Mouse (Mus musculus): ENCODE data around the gene Ceacam16. TPM values are rescaled to one million over a fixed set of nuclear protein-coding genes. Genes with fewer than 3 reads are reported as not detected.

Ceacam16 gene
- polyA plus RNA-seq, 1 experiment from 2014 or later: not detected

GRCm38 (mm10) chr7:19816224-19816771 lies 44.8 kb downstream of the Ceacam16 start:
- H3K4me3 ChIP-seq (ENCODE audit: low read depth, low read length): peak overlapping the region; percentile 33
- peaks cover 6% of the 10 kb centered on the region; the same call in 1 of the 2 replicates for H3K27me3 ChIP-seq (ENCODE audit: insufficient read depth, low read length)
- under 1% methylated on average over 28 of the region's 28 CpGs for WGBS
- H3K4me2 ChIP-seq: peak overlapping the region; percentile 67
- H3K27ac ChIP-seq (ENCODE audit: low read depth): peak overlapping the region; percentile 83
- H3K9ac ChIP-seq: peak overlapping the region; percentile 27
- H3K4me1 ChIP-seq (ENCODE audit: insufficient read depth): peaks cover 18% of the 10 kb centered on the region
- no peak for TF ChIP-seq CTCF (IDR thresholded peaks at IDR 0.05; ENCODE audit: low read depth)
- no peaks in the 10 kb centered on the region for H3K36me3 ChIP-seq (ENCODE audit: insufficient read depth)
- ATAC-seq (ENCODE audit: insufficient read depth) (peak; percentile 70), DNase-seq (peak; percentile 84)
- H3K9me3 ChIP-seq (ENCODE audit: low read depth, low read length): no peaks in the 10 kb centered on the region

DNA sequence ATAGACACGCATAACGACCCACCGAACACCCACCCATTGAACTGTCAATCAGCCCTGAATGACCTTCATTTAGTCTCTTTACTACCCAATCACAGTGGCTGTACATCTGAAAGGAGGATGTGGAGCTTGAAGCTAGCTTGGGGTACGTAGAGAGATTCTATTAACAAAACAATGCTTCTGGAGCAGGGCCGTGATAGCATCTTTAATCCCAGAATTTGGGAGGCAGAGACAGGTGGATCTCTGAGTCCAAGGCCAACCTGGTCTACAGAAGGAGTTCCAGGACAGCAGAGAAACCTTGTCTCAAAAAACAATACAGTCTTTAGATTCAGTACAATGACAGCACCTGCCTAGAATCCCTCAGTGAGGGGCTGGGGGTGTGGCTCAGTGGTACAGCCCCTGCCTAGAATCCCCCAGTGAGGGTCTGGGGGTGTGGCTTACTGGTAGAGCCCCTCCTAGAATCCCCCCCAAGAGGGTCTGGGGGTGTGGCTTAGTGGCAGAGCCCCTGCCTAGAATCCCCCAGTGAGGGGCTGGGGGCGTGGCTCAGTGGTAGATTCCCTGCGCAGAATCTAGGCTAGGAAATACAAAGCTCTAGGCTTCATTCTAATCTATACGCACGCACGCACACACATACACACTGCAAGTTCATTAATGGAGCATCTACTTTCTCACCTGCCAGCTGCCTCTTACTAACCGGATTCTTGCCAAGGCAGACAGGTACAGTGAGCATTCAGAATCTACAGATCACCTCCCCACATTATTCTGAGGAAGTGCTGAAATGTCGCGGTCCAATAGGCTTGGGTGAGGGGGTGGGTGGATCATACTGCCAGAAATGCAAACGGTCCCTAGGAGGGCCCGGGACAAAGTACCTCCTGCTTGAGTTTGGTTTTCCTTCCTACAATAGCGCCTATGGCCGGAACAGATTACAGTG lies 45.5 kb downstream of the Ceacam16 start:
- Histone ChIP-seq H3K9ac (peak overlapping the region; percentile 27), H3K4me3 (ENCODE audit: low read depth, low read length) (peak overlapping the region; percentile 33), H3K4me2 (peak overlapping the region; percentile 67), H3K36me3 (ENCODE audit: insufficient read depth) (no peaks in the 10 kb centered on the region), H3K4me1 (ENCODE audit: insufficient read depth) (peaks cover 21% of the 10 kb centered on the region), H3K27ac (ENCODE audit: low read depth) (peak overlapping the region; percentile 83), H3K9me3 (ENCODE audit: low read depth, low read length) (no peaks in the 10 kb centered on the region), H3K27me3 (ENCODE audit: insufficient read depth, low read length) (peaks cover 10% of the 10 kb centered on the region; the same call in 1 of the 2 replicates)
- ATAC-seq (ENCODE audit: insufficient read depth) (peak; percentile 9; the same call in 1 of the 2 replicates), DNase-seq (no peak)
- TF ChIP-seq CTCF (IDR thresholded peaks at IDR 0.05; ENCODE audit: low read depth): no peak
- WGBS: 31% methylated on average over 17 of the region's 17 CpGs

DNA sequence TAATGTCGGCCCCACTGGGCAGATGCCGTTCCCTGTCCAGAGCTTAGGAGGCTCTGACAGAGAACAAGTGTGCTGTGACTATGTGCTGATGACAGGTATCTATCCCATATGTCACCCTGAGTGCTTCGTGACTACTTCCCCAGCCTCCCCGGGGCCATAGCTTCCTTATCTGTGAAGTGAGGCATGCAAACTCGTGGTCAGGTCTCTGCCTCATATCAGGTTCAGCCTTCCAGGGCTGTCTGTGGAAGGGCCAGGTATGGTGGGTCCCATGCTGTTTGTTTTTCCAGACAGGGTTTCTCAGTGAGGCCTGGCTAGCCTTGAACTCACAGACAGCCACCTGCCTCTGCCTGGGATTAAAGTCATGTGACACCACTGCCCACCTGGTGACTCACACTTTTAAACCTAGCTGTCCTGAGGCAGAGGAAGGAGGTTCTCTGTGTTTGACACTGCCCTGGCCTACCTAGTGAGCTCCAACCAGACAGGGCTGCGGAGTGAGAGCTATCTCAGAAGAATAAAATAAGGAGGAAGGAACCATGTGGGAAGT lies 47.4 kb downstream of the Ceacam16 start:
- no peak for TF ChIP-seq CTCF (IDR thresholded peaks at IDR 0.05; ENCODE audit: low read depth)
- Histone ChIP-seq H3K4me2 (no peak overlapping the region), H3K27ac (ENCODE audit: low read depth) (no peak overlapping the region), H3K9me3 (ENCODE audit: low read depth, low read length) (no peaks in the 10 kb centered on the region), H3K4me3 (ENCODE audit: low read depth, low read length) (no peak overlapping the region), H3K9ac (no peak overlapping the region), H3K36me3 (ENCODE audit: insufficient read depth) (no peaks in the 10 kb centered on the region), H3K27me3 (ENCODE audit: insufficient read depth, low read length) (peaks cover 26% of the 10 kb centered on the region; the same call in 1 of the 2 replicates), H3K4me1 (ENCODE audit: insufficient read depth) (peaks cover 21% of the 10 kb centered on the region)
- no peak for DNase-seq
- ATAC-seq (ENCODE audit: insufficient read depth): no peak
- 62% methylated on average over 6 of the region's 6 CpGs for WGBS

GRCm38 (mm10) chr7:19813161-19813560 lies 47.9 kb downstream of the Ceacam16 start:
- peaks cover 18% of the 10 kb centered on the region for H3K4me1 ChIP-seq (ENCODE audit: insufficient read depth)
- no peak overlapping the region for H3K9ac ChIP-seq
- no peaks in the 10 kb centered on the region for H3K9me3 ChIP-seq (ENCODE audit: low read depth, low read length)
- peaks cover 29% of the 10 kb centered on the region; the same call in 1 of the 2 replicates for H3K27me3 ChIP-seq (ENCODE audit: insufficient read depth, low read length)
- H3K4me3 ChIP-seq (ENCODE audit: low read depth, low read length): no peak overlapping the region
- DNase-seq (no peak), ATAC-seq (ENCODE audit: insufficient read depth) (no peak)
- H3K4me2 ChIP-seq: no peak overlapping the region
- no peaks in the 10 kb centered on the region for H3K36me3 ChIP-seq (ENCODE audit: insufficient read depth)
- TF ChIP-seq CTCF (IDR thresholded peaks at IDR 0.05; ENCODE audit: low read depth): no peak
- H3K27ac ChIP-seq (ENCODE audit: low read depth): no peak overlapping the region
- 77% methylated on average over 4 of the region's 4 CpGs for WGBS

GRCm38 (mm10) chr7:19811114-19811513 lies 50.0 kb downstream of the Ceacam16 start:
- no peak for TF ChIP-seq CTCF (IDR thresholded peaks at IDR 0.05; ENCODE audit: low read depth)
- Histone ChIP-seq H3K4me3 (ENCODE audit: low read depth, low read length) (no peak overlapping the region), H3K4me1 (ENCODE audit: insufficient read depth) (0 out of 2 replicates have a peak, but pooled peaks cover 3% of the 10 kb centered on the region), H3K9me3 (ENCODE audit: low read depth, low read length) (no peaks in the 10 kb centered on the region), H3K27me3 (ENCODE audit: insufficient read depth, low read length) (peaks cover 29% of the 10 kb centered on the region; the same call in 1 of the 2 replicates), H3K4me2 (peak overlapping the region; percentile 44), H3K27ac (ENCODE audit: low read depth) (no peak overlapping the region), H3K36me3 (ENCODE audit: insufficient read depth) (no peaks in the 10 kb centered on the region), H3K9ac (no peak overlapping the region)
- WGBS: 5% methylated on average over 22 of the region's 22 CpGs
- ATAC-seq (ENCODE audit: insufficient read depth) (peak; percentile 45; the same call in 1 of the 2 replicates), DNase-seq (peak; percentile 71)

GRCm38 (mm10) chr7:19809369-19809768 lies 51.7 kb downstream of the Ceacam16 start:
- ATAC-seq (ENCODE audit: insufficient read depth) (peak; percentile 47; the same call in 1 of the 2 replicates), DNase-seq (peak; percentile 46)
- 0 out of 2 replicates have a peak overlapping the region, but pooled peaks have one; percentile 9 for H3K9ac ChIP-seq
- no peak for TF ChIP-seq CTCF (IDR thresholded peaks at IDR 0.05; ENCODE audit: low read depth)
- H3K4me2 ChIP-seq: peak overlapping the region; percentile 49; the same call in 1 of the 2 replicates
- H3K27me3 ChIP-seq (ENCODE audit: insufficient read depth, low read length): peaks cover 29% of the 10 kb centered on the region; the same call in 1 of the 2 replicates
- H3K4me1 ChIP-seq (ENCODE audit: insufficient read depth): 0 out of 2 replicates have a peak, but pooled peaks cover 3% of the 10 kb centered on the region
- peak overlapping the region; percentile 6; the same call in 1 of the 2 replicates for H3K4me3 ChIP-seq (ENCODE audit: low read depth, low read length)
- H3K36me3 ChIP-seq (ENCODE audit: insufficient read depth): no peaks in the 10 kb centered on the region
- WGBS: 6% methylated on average over 27 of the region's 27 CpGs
- no peak overlapping the region for H3K27ac ChIP-seq (ENCODE audit: low read depth)
- no peaks in the 10 kb centered on the region for H3K9me3 ChIP-seq (ENCODE audit: low read depth, low read length)
